Mouse (Mus musculus) retina, postnatal 1 day (tissue): ENCODE measurements around the gene Gm7579.
"Not testable (repeated sequence)": the region's sequence is repeated elsewhere in the genome, so short reads cannot be mapped to it uniquely, and the experiment has no call there.

ENCODE experiments used
- DNase-seq: peaks from one replicate; pipeline ENCODE4 v3.0.0-alpha.2; 2012

Gene Gm7579

DNA sequence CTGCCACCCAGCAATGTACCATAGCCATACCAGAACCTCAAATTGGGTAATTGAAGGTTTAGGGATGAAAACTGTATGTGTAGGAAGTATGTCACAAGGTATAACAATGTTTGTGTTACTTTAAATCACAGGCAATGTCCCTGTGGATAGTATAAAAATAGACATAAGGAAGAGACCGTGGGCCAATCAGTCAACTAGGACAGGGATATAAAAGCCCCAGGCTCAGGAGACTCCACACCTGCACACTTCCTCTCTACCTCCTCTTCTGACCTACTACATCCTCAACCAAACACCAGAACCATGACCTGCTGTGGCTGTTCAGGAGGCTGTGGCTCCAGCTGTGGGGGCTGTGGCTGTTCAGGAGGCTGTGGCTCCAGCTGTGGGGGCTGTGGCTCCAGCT, at the start of gene Gm7579:
Gene Gm7579, plus strand, starts transcription at position 301 of the 400 bp plus-strand sequence.
- no peak for DNase-seq

DNA sequence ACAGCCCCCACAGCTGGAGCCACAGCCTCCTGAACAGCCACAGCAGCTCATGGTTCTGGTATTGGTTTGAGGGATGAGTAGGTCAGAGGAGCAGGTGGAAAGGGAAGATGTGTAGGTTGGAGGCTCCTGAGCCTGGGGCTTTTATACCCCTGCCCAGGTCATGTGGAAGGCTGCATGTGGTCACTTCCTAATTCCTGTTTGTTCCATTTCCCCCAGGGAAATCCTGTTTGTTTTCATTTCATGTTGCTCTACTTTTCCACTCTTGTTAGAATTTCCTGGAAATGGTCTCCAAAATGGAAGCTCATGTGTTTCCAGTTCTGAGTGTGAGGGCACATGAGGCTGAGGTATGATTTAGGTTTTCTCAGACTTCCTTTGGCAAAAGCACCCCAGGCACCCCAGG, 46.0 kb upstream of the Gm7579 start, which contains the start of gene Gm4553:
Gene Gm4553, minus strand, starts transcription at position 101 of the 400 bp plus-strand sequence.
- DNase-seq: not testable (repeated sequence)

DNA sequence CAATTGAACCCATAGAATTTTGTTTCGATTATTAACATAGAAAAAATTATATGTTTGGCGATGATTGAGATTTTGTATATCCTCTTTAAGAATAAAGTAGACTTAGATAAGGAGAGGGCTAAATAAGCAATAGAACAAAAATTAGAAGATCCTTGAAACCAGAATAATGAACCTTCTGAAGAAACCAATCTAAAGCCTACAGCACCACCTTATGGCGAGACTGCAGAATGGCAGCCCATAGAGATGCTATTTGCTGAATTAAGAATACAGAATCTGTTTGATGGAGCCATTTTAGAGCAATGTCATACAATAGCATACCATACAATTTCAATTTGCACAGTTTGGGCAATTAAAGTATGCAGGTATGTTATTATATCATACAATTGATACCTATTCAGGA, 41.8 kb upstream of the Gm7579 start:
- DNase-seq: peak; percentile 42

DNA sequence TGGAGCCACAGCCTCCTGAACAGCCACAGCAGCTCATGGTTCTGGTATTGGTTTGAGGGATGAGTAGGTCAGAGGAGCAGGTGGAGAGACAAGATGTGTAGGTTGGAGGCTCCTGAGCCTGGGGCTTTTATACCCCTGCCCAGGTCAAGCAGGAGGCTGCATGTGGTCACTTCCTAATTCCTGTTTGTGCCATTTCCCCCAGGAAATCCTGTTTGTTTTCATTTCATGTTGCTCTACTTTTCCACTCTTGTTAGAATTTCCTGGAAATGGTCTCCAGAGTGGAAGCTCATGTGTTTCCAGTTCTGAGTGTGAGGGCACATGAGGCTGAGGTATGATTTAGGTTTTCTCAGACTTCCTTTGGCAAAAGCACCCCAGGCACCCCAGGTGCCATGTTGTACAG, 35.8 kb upstream of the Gm7579 start, which contains the start of gene Krtap5-2:
Gene Krtap5-2, minus strand, starts transcription at position 101 of the 400 bp plus-strand sequence.
- not testable (repeated sequence) for DNase-seq

DNA sequence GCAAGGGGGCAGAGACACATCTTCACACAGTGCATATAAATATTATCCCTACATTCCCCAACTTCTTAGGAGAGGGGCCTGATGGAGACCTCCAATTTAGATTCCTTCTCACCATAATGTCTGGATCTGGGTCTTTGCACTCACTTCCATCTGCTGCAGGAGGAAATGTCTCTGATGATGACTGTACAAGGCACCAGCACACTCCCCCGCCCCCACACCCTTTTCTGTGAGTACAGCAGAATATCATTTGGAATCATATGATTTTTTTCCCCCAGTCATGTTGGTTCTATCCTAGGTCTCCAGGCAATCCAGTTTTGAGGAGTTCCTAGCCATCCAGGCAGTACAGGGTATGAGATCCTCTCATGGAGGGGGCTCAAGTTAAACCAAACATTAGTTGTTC, 33.0 kb upstream of the Gm7579 start:
- no peak for DNase-seq

DNA sequence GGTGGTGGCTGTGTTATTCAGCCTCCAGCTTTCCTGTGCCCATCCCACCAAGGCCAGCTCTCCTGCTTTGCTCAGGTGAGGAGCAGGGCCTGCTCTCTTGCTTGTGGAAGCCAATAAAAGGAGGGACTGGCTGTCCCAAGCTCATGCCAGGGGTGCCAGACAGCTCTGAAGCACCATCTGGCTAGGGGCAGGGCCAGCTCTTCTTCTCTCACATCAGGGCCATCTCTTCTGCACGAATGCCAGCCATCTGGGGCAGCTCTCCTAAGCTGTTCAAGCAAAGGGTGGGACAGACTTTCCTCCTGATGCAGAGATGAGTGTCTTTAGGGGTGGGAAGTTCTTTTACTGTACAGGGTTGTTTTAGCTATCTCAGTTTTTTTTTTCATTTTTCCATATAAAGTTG, 30.6 kb upstream of the Gm7579 start:
- DNase-seq: no peak

DNA sequence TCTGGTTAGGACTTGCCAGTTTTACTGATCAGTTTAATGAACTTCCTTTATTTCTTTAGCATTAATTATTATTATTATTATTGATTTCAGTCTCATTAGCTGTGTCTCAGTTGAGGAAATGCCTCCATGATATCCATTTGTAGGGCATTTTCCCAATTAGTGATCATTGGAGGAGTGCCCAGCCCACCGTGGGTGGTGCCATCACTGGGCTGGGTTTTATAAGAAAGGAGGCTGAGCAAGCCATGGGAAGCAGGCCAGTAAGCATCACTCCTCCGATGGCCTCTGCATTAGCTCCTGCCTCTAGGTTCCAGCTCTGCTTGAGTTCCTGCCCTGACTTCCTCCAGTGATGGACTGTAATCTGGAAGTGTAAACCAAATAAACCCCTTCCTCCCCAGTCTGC, 23.5 kb upstream of the Gm7579 start:
- no peak for DNase-seq

DNA sequence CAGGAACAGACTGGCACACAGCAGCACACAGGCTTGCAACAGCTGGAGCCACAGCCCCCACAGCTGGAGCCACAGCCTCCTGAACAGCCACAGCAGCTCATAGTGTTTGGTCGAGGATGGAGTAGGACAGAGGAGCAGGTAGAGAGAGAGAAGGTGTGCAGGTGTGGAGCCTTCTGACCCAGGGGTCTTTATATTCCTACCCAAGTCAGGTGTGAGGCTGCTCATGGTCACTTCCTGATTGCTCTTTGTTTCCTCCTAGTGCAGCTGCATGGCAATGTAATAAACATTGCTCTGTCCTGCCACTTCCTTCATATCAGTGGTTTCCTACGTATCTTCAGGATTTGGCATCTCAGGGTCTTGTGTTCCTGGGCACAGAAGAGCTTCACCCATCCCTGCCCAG, 21.4 kb upstream of the Gm7579 start, which contains the start of gene Gm10153:
Gene Gm10153, minus strand, starts transcription at position 101 of the 400 bp plus-strand sequence.
- DNase-seq: no peak

DNA sequence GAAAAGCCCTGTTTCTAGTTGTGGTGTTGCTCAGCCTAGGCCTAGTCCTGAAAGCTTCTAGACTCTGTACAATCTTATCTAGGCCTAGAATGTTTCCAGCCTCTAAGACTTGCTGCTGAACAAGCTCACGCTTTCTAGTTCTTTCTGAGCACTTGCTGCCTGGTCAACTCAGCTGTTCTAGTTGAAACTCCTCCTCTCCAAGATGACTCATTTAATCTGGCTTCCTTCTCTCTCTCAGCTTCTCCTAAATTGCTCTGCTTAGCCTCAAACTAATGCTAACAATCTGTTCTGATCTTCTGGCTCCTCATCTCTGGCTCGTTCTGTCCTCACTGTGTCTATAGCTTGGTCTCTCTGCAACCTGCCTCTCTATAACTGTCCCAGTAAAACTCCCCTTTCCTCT, 12.9 kb upstream of the Gm7579 start:
- DNase-seq: no peak

DNA sequence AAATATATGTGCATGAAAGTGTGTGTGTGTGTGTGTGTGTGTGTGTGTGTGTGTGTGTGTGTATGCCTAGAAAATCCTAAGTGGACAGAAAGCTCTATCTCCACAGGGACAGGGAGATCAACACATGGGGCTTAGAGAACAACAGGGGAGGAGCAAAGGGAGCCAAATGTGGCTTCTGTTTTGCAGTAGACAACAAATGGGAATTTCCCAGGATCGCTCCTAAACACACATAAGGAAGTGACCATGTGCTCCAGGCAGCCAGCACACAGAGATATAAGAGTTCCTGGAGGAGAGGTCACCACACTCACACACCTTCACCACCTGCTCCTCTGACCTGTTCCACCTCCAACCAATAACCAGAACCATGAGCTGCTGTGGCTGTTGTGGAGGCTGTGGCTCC, 10.6 kb upstream of the Gm7579 start, which contains the start of gene Krtap5-3:
Gene Krtap5-3, plus strand, starts transcription at position 301 of the 400 bp plus-strand sequence.
- no peak for DNase-seq

DNA sequence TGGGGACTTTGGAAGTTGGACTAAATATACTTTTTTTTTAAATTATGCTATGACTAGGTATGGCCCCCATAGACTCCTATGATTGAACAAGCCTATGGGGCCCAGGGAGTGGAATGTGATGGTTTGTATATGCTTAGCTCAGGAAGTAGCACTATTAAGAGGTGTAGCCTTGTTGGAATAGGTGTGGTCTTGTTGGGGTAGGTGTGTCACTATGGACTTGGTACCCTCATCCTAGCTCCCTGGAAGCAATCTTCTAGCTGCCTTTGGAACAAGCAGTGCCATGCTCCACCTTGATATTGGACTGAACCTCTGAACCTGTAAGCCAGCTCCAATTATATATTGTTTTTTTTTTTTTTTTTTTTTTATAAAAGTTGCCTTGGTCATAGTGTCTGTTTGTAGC, 6.2 kb upstream of the Gm7579 start:
- DNase-seq: no peak

DNA sequence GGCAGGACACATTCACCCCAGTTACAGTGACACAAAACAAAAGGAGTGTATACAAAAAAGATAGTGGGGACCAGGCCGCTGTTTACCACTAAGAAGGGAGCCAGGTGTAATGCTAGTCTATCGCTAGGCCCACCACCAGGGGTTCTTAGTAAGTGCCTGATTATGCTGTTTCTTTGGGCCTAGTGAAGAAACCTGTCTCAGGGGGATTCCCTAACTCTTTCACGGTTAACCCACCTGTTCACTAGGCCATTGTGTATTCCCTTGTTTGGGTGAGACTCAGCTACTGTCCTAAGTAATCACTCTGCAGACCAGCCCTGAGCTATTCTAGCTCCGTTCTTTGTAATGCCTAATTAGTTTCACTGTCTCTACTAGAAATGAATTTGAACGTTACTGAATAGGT, 4.8 kb upstream of the Gm7579 start:
- not testable (repeated sequence) for DNase-seq

DNA sequence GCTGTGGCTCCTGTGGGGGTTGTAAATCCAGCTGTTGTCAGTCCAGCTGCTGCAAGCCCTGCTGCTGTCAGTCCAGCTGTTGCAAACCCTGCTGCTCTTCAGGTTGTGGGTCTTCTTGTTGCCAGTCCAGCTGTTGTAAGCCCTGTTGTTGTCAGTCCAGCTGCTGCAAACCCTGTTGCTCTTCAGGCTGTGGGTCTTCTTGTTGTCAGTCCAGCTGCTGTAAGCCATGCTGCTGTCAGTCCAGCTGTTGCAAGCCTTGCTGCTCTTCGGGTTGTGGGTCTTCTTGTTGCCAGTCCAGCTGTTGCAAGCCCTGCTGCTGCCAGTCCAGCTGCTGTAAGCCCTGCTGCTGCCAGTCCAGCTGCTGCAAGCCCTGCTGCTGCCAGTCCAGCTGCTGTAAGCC, 477 bp downstream of the Gm7579 start:
- not testable (repeated sequence) for DNase-seq

DNA sequence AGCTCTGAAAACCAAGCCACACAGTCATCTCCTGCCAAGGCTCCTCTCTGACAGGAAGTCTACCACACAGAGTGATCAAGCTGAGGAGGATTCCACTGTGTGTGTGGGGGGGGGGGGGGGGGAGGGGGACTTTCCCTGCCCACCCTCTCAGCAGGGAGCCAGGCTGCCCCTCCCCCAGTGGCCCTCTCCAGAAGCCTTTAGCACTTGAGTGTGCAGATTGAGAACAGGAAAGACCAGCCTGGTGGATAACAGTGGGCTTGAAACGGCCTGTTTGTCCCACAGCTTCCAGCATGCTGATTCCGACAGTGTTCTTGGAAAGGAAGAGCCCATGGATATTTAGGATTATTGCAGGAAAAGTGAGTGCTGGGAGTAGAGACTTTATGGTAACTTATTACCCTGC, 12.9 kb downstream of the Gm7579 start:
- DNase-seq: peak; percentile 6

DNA sequence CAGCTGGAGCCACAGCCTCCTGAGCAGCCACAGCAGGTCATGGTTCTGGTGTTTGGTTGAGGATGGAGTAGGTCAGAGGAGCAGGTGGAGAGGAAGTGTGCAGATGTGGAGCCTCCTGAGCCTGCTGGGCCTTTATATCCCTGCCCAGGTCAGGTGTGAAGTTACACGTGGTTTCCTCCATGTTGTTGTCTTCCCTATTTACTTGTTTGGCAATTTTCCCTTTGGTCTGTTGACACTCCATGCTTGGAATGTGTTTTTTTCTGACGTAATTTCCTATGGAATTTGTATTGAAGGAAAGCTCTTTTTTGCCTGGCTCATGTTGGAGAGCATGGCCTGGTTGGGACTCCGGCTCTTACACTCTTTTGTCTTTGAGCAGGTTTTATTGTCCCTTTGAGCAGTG, 18.2 kb downstream of the Gm7579 start, which contains the start of gene Krtap5-5:
Gene Krtap5-5, minus strand, starts transcription at position 101 of the 400 bp plus-strand sequence.
- not testable (repeated sequence) for DNase-seq

DNA sequence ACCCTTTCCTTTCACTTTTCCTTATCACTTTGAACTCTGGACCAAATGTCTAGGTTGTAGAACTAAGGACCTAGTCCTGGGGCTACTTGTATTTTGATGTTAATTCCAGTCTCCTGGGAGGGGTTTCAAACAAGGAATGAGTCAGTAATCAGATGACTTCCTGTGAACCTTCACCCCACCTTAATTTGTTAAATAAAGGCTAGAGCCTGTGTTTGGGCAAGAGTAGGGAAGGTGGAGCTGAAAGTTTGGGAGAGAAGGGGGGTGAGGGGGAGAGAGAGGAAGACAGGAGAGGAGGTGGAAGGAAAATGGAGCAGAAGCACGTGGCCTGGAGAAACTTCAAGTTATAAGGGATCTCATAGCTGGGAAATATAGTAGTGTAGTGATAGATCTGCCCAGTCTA, 19.9 kb downstream of the Gm7579 start:
- no peak for DNase-seq

DNA sequence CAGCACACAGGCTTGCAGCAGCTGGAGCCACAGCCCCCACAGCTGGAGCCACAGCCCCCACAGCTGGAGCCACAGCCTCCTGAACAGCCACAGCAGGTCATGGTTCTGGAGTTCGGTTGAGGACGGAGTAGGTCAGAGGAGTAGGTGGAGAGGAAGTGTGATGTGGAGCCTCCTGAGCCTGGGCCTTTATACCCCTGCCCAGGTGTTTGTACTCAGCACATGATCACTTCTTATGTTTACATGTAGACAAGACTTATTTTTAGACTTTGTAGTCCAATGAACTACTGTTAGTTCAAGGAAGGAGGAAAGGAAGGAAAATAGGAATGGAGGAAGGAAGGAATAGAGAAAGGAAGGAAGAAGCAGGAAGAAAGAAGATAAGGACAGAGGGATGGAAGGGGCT, 29.3 kb downstream of the Gm7579 start, which contains the start of gene Gm40460:
Gene Gm40460, minus strand, starts transcription at position 101 of the 400 bp plus-strand sequence.
- no peak for DNase-seq

DNA sequence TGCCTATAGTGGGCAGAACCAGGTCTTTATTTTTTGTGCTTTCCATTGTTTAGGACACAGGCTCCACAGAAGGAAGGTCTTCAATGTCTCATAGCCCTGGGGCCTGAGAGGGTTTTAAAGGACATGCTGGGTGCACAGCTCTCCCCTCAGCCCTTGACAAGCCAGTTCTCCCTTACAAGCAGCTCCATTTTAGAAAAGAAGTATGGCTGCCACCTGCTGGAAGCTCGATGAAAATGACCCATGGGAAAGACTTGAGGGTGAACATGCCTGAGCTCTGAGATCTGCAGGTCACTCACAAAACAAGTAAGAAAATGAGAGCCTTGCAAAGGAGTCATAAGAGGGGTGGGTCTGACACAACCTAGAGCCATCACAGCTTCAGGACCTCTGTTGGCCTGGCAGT, 38.2 kb downstream of the Gm7579 start:
- peak; percentile 68 for DNase-seq

DNA sequence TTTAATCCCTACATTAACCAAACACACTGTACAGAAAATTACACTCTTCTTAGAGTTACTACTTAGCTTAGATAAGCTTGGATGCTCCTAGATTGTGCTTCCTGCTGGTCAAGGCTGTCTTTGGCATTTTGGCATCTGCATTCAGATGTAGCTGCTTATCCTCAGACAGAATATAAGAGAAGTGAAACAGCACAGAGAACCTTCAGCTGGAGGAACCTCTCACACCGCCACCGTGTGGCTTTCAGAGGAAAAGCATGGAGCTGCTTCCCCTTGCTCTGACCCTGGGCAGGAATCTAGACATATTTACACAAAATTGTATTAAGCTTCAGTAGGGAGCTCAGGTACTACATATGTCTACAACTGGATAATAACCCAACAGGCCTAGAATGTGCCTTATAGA, 43.9 kb downstream of the Gm7579 start:
- DNase-seq: peak; percentile 55

DNA sequence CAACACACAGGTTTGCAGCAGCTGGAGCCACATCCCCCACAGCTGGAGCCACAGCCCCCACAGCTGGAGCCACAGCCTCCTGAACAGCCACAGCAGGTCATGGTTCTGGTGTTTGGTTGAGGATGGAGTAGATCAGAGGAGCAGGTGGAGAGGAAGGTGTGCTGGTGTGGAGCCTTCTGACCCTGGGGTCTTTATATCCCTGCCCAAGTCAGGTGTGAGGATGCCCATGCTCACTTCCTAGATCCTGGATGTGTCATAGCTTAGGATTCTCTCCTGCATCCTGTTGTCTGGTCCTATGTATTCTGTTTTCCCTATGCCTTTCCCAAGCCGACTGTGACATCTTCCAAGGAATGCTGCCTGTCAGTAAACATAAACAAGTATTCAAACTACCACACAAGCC, 46.6 kb downstream of the Gm7579 start, which contains the start of gene Gm2431:
Gene Gm2431, minus strand, starts transcription at position 101 of the 400 bp plus-strand sequence.
- not testable (repeated sequence) for DNase-seq
